Mouse (Mus musculus) A20 (cell line): ENCODE measurements around the gene Cep68.
A peak's percentile ranks its signal among the peaks of the same experiment; 100 is the strongest.

Experiments used
- DNase-seq: peaks from one replicate; pipeline ENCODE4 v3.0.0-alpha.2; 2011; ENCODE audit warnings: low read depth, low spot score

Gene Cep68

GRCm38 (mm10) chr11:20249296-20250110 is at the start of gene Cep68:
Gene Cep68, minus strand, starts transcription at chr11:20249429.
- peak; percentile 96 for DNase-seq

- DNase-seq = no peak
Measured at GRCm38 (mm10) chr11:20284463-20284862, 35.2 kb upstream of the Cep68 start.

- peak; percentile 15 for DNase-seq
Measured at GRCm38 (mm10) chr11:20282601-20283219, 33.5 kb upstream of the Cep68 start.

- no peak for DNase-seq
Measured at GRCm38 (mm10) chr11:20280982-20281381, 31.8 kb upstream of the Cep68 start.

- DNase-seq = no peak
Measured at GRCm38 (mm10) chr11:20278702-20279101, 29.5 kb upstream of the Cep68 start.

- DNase-seq = no peak
Measured at GRCm38 (mm10) chr11:20277106-20277505, 27.9 kb upstream of the Cep68 start.

- DNase-seq = no peak
Measured at GRCm38 (mm10) chr11:20275974-20276373, 26.7 kb upstream of the Cep68 start.

GRCm38 (mm10) chr11:20269885-20270284 is 20.7 kb upstream of the Cep68 start:
- no peak for DNase-seq

GRCm38 (mm10) chr11:20262628-20263380 is 13.6 kb upstream of the Cep68 start:
- DNase-seq = peak; percentile 51

GRCm38 (mm10) chr11:20254791-20255190 is 5.6 kb upstream of the Cep68 start:
- no peak for DNase-seq

GRCm38 (mm10) chr11:20253088-20253487 is 3.9 kb upstream of the Cep68 start:
- no peak for DNase-seq

- no peak for DNase-seq
Measured at GRCm38 (mm10) chr11:20250476-20251178, 1.4 kb upstream of the Cep68 start.

GRCm38 (mm10) chr11:20248840-20249239 is 389 bp downstream of the Cep68 start:
- peak; percentile 80 for DNase-seq

GRCm38 (mm10) chr11:20248277-20248676 is 952 bp downstream of the Cep68 start:
- DNase-seq = peak; percentile 79

- peak; percentile 67 for DNase-seq
Measured at GRCm38 (mm10) chr11:20247146-20247855, 1.9 kb downstream of the Cep68 start.

GRCm38 (mm10) chr11:20246616-20247015 is 2.6 kb downstream of the Cep68 start:
- no peak for DNase-seq

- no peak for DNase-seq
Measured at GRCm38 (mm10) chr11:20245316-20245715, 3.9 kb downstream of the Cep68 start.

GRCm38 (mm10) chr11:20244336-20245290 is 4.6 kb downstream of the Cep68 start:
- DNase-seq = no peak

GRCm38 (mm10) chr11:20243214-20243913 is 5.9 kb downstream of the Cep68 start:
- no peak for DNase-seq
